Mouse (Mus musculus) embryonic facial prominence, embryonic 15.5 days (tissue): Measurements from ENCODE around the gene Stk39. TPM values are rescaled to one million over a fixed set of nuclear protein-coding genes. Genes with fewer than 3 reads are reported as not detected.

Source experiments
- ATAC-seq: fragments of 200-750 bp; cut with Nextera tagmentation; 2 replicates; pipeline ENCODE4 v1.8.0; 2017; ENCODE audit warnings: low read depth, moderate TSS enrichment; ENCODE audit not compliant: insufficient number of reproducible peaks, low FRiP score, low TSS enrichment
- H3K27ac ChIP-seq: fragments of 300-500 bp; sonication (generic); replicated peaks from 2 replicates; pipeline ENCODE4 v1.5.1; 2015; ENCODE audit warnings: mild to moderate bottlenecking, inconsistent platforms
- H3K27me3 ChIP-seq: fragments of 300-500 bp; sonication (generic); 2 replicates; pipeline ENCODE4 v1.6.1; 2015; ENCODE audit warnings: inconsistent platforms
- H3K36me3 ChIP-seq: fragments of 300-500 bp; sonication (generic); 2 replicates; pipeline ENCODE4 v1.6.1; 2015; ENCODE audit warnings: mild to moderate bottlenecking, inconsistent platforms
- H3K4me1 ChIP-seq: fragments of 300-500 bp; sonication (generic); 2 replicates; pipeline ENCODE4 v1.6.1; 2015; ENCODE audit warnings: inconsistent platforms
- H3K4me2 ChIP-seq: fragments of 300-500 bp; sonication (generic); replicated peaks from 2 replicates; pipeline ENCODE4 v1.6.1; 2015; ENCODE audit warnings: mild to moderate bottlenecking, inconsistent platforms
- H3K4me3 ChIP-seq: fragments of 300-500 bp; sonication (generic); replicated peaks from 2 replicates; pipeline ENCODE4 v1.5.1; 2015; ENCODE audit warnings: mild to moderate bottlenecking, inconsistent platforms
- H3K9ac ChIP-seq: fragments of 300-500 bp; sonication (generic); 2 replicates; pipeline ENCODE4 v1.6.1; 2015; ENCODE audit warnings: inconsistent platforms
- H3K9me3 ChIP-seq: fragments of 300-500 bp; sonication (generic); replicated peaks from 2 replicates; pipeline ENCODE4 v1.6.1; 2016; ENCODE audit warnings: inconsistent platforms
- WGBS: fragments of 180-500 bp; shearing (Covaris S2); methylation state at CpG from one replicate; pipeline ENCODE4 v1.1.7; 2015; 5-methylcytosine and 5-hydroxymethylcytosine counted together
- polyA plus RNA-seq: library from polyadenylated mRNA; unstranded; fragments of >200 nt; fragmentation: Nextera tagmentation; extraction: Ambion mirVana; gene quantifications from 2 replicates; pipeline ENCODE4 v1.2.1, GENCODE M21; 2015

The Stk39 gene
- polyA plus RNA-seq, 1 experiment from 2014 or later: 14.7 TPM

DNA sequence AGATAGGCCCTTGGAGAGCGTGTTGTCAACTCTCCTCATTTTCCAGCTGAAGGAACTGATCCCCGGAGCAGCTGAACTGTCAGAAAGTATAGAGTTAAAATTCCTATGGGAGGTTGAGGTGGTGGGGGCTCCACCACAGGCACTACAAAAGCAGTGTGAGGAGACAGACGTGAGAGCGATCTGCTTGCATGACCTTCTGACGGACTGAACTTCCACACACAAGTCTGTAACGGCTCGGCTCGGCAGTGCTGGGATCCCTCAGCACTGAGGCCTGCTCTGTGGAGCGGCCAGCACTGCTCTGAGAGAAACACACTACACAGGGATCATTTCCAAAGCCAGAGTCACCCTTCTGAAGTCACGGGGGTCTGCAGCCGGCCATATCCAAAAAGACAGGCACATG lies 92.4 kb downstream of the Stk39 start:
- no peak overlapping the region for H3K4me2 ChIP-seq
- 46% methylated on average over 11 of the region's 11 CpGs for WGBS
- no peak overlapping the region for H3K4me3 ChIP-seq
- no peak overlapping the region for H3K27ac ChIP-seq
- H3K36me3 ChIP-seq: no peaks in the 10 kb centered on the region
- no peaks in the 10 kb centered on the region for H3K9me3 ChIP-seq
- H3K9ac ChIP-seq: no peak overlapping the region
- no peaks in the 10 kb centered on the region for H3K27me3 ChIP-seq
- H3K4me1 ChIP-seq: peaks cover 16% of the 10 kb centered on the region; the same call in 1 of the 2 replicates
- ATAC-seq: no peak

- WGBS: 83% methylated on average over 8 of the region's 8 CpGs
- no peak overlapping the region for H3K27ac ChIP-seq
- H3K27me3 ChIP-seq: no peaks in the 10 kb centered on the region
- H3K9me3 ChIP-seq: no peaks in the 10 kb centered on the region
- no peak overlapping the region for H3K9ac ChIP-seq
- H3K4me1 ChIP-seq: peaks cover 16% of the 10 kb centered on the region; the same call in 1 of the 2 replicates
- H3K4me2 ChIP-seq: no peak overlapping the region
- no peaks in the 10 kb centered on the region for H3K36me3 ChIP-seq
- H3K4me3 ChIP-seq: no peak overlapping the region
- ATAC-seq: no peak
Measured at GRCm38 (mm10) chr2:68378319-68378718, 93.7 kb downstream of the Stk39 start.

DNA sequence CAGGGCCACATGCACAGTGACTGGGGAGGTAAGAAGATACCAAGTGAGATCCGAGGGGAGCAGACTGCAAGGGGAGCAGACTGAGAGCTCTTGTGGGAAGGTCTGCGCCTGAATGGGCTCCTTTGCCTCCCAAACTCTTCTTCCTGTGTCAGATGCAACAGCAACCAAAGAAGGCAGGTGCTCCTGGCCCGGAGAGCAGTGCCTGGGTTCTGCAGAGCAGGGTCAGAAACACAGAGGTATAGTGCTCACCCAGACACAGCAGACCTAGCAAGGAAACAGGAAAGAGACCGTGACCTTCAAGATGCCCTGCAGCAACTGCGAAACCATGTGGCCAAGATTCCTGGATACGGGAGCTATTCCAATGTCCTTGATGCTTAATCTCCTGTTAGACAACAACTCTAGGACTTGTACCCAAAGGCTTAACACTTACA lies 94.8 kb downstream of the Stk39 start:
- Histone ChIP-seq H3K4me2 (no peak overlapping the region), H3K4me3 (no peak overlapping the region), H3K9me3 (no peaks in the 10 kb centered on the region), H3K27me3 (no peaks in the 10 kb centered on the region), H3K36me3 (no peaks in the 10 kb centered on the region), H3K4me1 (peaks cover 16% of the 10 kb centered on the region; the same call in 1 of the 2 replicates), H3K27ac (no peak overlapping the region), H3K9ac (no peak overlapping the region)
- no peak for ATAC-seq
- 59% methylated on average over 6 of the region's 6 CpGs for WGBS

DNA sequence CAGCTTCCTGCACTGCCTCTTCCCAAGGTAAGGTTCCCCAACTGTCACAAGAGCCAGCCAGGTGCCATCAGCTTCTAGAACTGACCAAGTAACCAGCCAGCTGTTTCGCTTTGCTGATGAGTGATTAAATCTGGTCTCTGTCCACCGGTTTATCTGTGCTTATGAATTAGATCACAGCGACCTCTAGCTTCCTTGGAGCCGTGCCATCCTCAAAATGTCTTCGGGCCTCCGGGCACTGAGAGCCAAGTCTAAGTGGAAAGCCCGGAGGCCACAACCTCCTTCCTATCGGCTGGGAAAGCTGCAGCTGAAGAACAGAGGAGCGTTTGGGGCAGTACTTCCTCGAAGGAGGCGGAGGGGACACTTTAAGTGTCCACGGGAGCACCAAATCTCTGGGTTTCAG lies 95.4 kb downstream of the Stk39 start:
- Histone ChIP-seq H3K4me2 (no peak overlapping the region), H3K4me1 (0 out of 2 replicates have a peak, but pooled peaks cover 10% of the 10 kb centered on the region), H3K9me3 (no peaks in the 10 kb centered on the region), H3K4me3 (no peak overlapping the region), H3K9ac (no peak overlapping the region), H3K36me3 (no peaks in the 10 kb centered on the region), H3K27me3 (no peaks in the 10 kb centered on the region), H3K27ac (no peak overlapping the region)
- ATAC-seq: no peak
- WGBS: 69% methylated on average over 12 of the region's 12 CpGs

- WGBS: 82% methylated on average over 7 of the region's 7 CpGs
- H3K27ac ChIP-seq: no peak overlapping the region
- no peaks in the 10 kb centered on the region for H3K9me3 ChIP-seq
- H3K4me3 ChIP-seq: no peak overlapping the region
- no peak overlapping the region for H3K4me2 ChIP-seq
- ATAC-seq: no peak
- no peak overlapping the region for H3K9ac ChIP-seq
- H3K27me3 ChIP-seq: no peaks in the 10 kb centered on the region
- no peaks in the 10 kb centered on the region for H3K36me3 ChIP-seq
- 0 out of 2 replicates have a peak, but pooled peaks cover 3% of the 10 kb centered on the region for H3K4me1 ChIP-seq
Measured at GRCm38 (mm10) chr2:68374202-68374601, 97.9 kb downstream of the Stk39 start.

- H3K36me3 ChIP-seq: no peaks in the 10 kb centered on the region
- no peak overlapping the region for H3K27ac ChIP-seq
- 58% methylated on average over 6 of the region's 6 CpGs for WGBS
- no peaks in the 10 kb centered on the region for H3K9me3 ChIP-seq
- no peak overlapping the region for H3K9ac ChIP-seq
- no peak overlapping the region for H3K4me3 ChIP-seq
- no peak for ATAC-seq
- no peak overlapping the region for H3K4me2 ChIP-seq
- no peaks in the 10 kb centered on the region for H3K27me3 ChIP-seq
- H3K4me1 ChIP-seq: 0 out of 2 replicates have a peak, but pooled peaks cover under 1% of the 10 kb centered on the region
Measured at GRCm38 (mm10) chr2:68371912-68372311, 100.2 kb downstream of the Stk39 start.

- Histone ChIP-seq H3K4me2 (no peak overlapping the region), H3K27me3 (no peaks in the 10 kb centered on the region), H3K27ac (no peak overlapping the region), H3K9me3 (no peaks in the 10 kb centered on the region), H3K4me3 (no peak overlapping the region), H3K36me3 (no peaks in the 10 kb centered on the region), H3K9ac (no peak overlapping the region), H3K4me1 (no peaks in the 10 kb centered on the region)
- 84% methylated on average over 5 of the region's 5 CpGs for WGBS
- ATAC-seq: no peak
Measured at GRCm38 (mm10) chr2:68370326-68370725, 101.7 kb downstream of the Stk39 start.

DNA sequence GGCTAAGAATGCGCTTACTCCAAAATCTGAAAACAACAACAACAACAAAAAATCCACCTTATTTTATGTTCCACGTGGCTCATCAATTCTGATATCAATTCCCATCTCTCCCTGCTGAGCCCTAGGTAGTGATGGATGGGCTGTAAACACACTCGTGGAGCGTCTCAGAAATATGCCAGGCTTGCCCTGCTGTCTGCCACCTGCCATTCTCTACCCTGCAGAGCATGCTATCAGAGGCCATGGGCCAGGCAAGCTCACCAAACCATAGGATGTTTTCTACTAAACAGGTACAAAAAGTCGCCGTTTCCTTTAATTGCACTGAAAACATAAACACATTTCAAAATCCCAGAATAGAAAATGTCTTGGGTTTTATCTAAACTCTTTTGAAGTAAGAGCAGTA lies 103.0 kb downstream of the Stk39 start:
- WGBS: 90% methylated on average over 6 of the region's 6 CpGs
- H3K9me3 ChIP-seq: no peaks in the 10 kb centered on the region
- no peak overlapping the region for H3K9ac ChIP-seq
- H3K4me2 ChIP-seq: no peak overlapping the region
- H3K4me1 ChIP-seq: no peaks in the 10 kb centered on the region
- no peak overlapping the region for H3K27ac ChIP-seq
- H3K36me3 ChIP-seq: no peaks in the 10 kb centered on the region
- H3K27me3 ChIP-seq: no peaks in the 10 kb centered on the region
- H3K4me3 ChIP-seq: no peak overlapping the region
- no peak for ATAC-seq

GRCm38 (mm10) chr2:68367944-68368343 lies 104.1 kb downstream of the Stk39 start:
- no peak overlapping the region for H3K4me3 ChIP-seq
- no peaks in the 10 kb centered on the region for H3K4me1 ChIP-seq
- no peaks in the 10 kb centered on the region for H3K9me3 ChIP-seq
- H3K36me3 ChIP-seq: no peaks in the 10 kb centered on the region
- no peak overlapping the region for H3K9ac ChIP-seq
- H3K27me3 ChIP-seq: no peaks in the 10 kb centered on the region
- no peak overlapping the region for H3K4me2 ChIP-seq
- 55% methylated on average over 13 of the region's 13 CpGs for WGBS
- H3K27ac ChIP-seq: no peak overlapping the region
- no peak for ATAC-seq

- H3K27me3 ChIP-seq: no peaks in the 10 kb centered on the region
- H3K4me3 ChIP-seq: no peak overlapping the region
- no peak for ATAC-seq
- H3K4me1 ChIP-seq: no peaks in the 10 kb centered on the region
- WGBS: 45% methylated on average over 5 of the region's 5 CpGs
- H3K27ac ChIP-seq: no peak overlapping the region
- H3K9ac ChIP-seq: no peak overlapping the region
- H3K4me2 ChIP-seq: no peak overlapping the region
- no peaks in the 10 kb centered on the region for H3K9me3 ChIP-seq
- no peaks in the 10 kb centered on the region for H3K36me3 ChIP-seq
Measured at GRCm38 (mm10) chr2:68366897-68367193, 105.2 kb downstream of the Stk39 start.

DNA sequence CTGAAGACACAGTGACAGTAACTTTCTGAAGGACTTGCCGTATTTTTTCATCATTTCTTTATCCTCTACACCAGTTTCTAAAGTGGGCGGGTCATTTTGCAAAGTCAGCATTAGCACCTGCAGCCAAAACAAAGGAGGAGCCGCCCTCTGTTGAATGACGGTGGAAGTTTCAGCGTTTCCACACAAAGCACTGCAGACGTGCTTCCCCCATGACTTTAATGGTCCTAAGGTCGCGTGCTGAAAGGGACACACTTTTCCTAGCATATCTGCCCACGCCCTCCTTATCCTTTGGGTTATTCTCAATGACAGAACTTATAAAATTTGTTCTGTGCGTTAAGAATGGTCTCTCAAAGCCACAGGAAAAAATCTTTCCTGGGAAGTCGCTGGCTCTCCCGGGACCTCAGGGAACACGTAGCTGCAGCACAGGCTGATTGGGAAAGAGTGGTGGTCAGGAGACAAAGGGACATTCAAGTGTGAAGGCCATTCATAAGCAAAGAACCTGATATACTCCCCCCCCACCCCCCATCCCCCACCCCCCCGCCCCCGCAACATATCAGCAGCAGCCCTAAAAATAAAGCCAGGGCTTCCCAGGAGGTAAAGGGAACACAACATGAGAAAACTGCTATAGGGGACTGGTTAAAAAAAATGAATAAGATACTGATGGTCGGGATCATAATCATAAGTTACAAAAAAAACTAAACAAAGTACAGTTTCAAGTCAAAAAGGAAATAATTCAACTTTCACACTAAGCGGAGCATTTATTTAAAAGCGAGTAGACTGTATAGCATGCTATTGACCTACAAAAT lies 105.8 kb downstream of the Stk39 start:
- H3K9ac ChIP-seq: no peak overlapping the region
- H3K4me3 ChIP-seq: no peak overlapping the region
- H3K9me3 ChIP-seq: no peaks in the 10 kb centered on the region
- no peak overlapping the region for H3K27ac ChIP-seq
- ATAC-seq: no peak
- no peaks in the 10 kb centered on the region for H3K27me3 ChIP-seq
- no peaks in the 10 kb centered on the region for H3K36me3 ChIP-seq
- peak overlapping the region; percentile 21 for H3K4me2 ChIP-seq
- no peaks in the 10 kb centered on the region for H3K4me1 ChIP-seq
- WGBS: 22% methylated on average over 18 of the region's 18 CpGs

DNA sequence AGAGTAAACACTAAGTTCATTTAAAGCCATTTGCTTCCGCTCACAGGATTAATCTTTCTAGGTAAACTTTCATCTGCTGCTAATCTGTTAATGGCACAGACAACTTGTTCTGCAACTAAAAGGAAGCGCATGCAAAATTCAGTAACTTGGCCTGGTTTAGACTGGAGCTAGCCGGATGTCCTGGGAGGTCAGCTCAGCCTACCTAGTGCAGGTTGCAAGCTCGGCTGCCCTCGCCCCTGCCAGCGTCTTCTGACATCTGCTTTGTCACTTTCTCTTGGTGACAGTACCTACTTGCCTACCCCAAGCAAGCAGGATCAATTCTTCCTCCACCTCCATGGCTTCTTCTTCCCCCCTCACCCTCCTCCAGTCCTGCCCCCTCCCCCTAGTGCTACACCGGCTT lies 106.6 kb downstream of the Stk39 start:
- WGBS: 58% methylated on average over 7 of the region's 7 CpGs
- Histone ChIP-seq H3K27ac (no peak overlapping the region), H3K4me3 (no peak overlapping the region), H3K4me2 (no peak overlapping the region), H3K36me3 (no peaks in the 10 kb centered on the region), H3K9me3 (no peaks in the 10 kb centered on the region), H3K4me1 (no peaks in the 10 kb centered on the region), H3K9ac (no peak overlapping the region), H3K27me3 (no peaks in the 10 kb centered on the region)
- ATAC-seq: no peak
